Mouse (Mus musculus) testis, adult 2 months (tissue): ENCODE measurements around the gene Mael.

Source experiments
- CTCF ChIP-seq: fragments of 200-500 bp; IDR thresholded peaks from 2 replicates; pipeline ENCODE4 v1.5.1; 2012; ENCODE audit warnings: low read depth, mild to moderate bottlenecking, inconsistent platforms, low read length, moderate library complexity; ENCODE audit not compliant: control insufficient read depth, insufficient read depth, insufficient replicate concordance
- POLR2A ChIP-seq: fragments of 200-500 bp; IDR thresholded peaks from 2 replicates; pipeline ENCODE4 v1.6.1; 2012; ENCODE audit warnings: low read depth, mild to moderate bottlenecking, inconsistent platforms, low read length, moderate library complexity; ENCODE audit not compliant: control insufficient read depth

- no peak for TF ChIP-seq CTCF
- no peak for TF ChIP-seq POLR2A
Observed at GRCm38 (mm10) chr1:166280566-166280965, 42.0 kb upstream of the Mael start.
